Mouse (Mus musculus) hindbrain, embryonic 11.5 days (tissue): Measurements from ENCODE around the gene Adra2b. TPM values are rescaled to one million over a fixed set of nuclear protein-coding genes. Genes with fewer than 3 reads are reported as not detected.
A peak's percentile ranks its signal among the peaks of the same experiment; 100 is the strongest.

Experiments used
- ATAC-seq: fragments of 200-750 bp; cut with Nextera tagmentation; 2 replicates; pipeline ENCODE4 v1.8.0; 2017; ENCODE audit warnings: mild to moderate bottlenecking, moderate TSS enrichment, moderate library complexity; ENCODE audit not compliant: low FRiP score
- DNase-seq: peaks from one replicate; pipeline ENCODE4 v3.0.0-alpha.2; 2015; ENCODE audit warnings: low spot score
- H3K27ac ChIP-seq: fragments of 300-500 bp; sonication (generic); 2 replicates; pipeline ENCODE4 v1.5.1; 2014; ENCODE audit warnings: mild to moderate bottlenecking, low read depth, low read length
- H3K27me3 ChIP-seq: fragments of 300-500 bp; sonication (generic); 2 replicates; pipeline ENCODE4 v1.6.1; 2014; ENCODE audit warnings: mild to moderate bottlenecking, low read length, moderate library complexity, mixed read lengths; ENCODE audit not compliant: control insufficient read depth, insufficient read depth
- H3K36me3 ChIP-seq: fragments of 300-500 bp; sonication (generic); 2 replicates; pipeline ENCODE4 v1.6.1; 2014; ENCODE audit warnings: mild to moderate bottlenecking, low read length, moderate library complexity, mixed read lengths; ENCODE audit not compliant: control insufficient read depth, insufficient read depth
- H3K4me1 ChIP-seq: fragments of 300-500 bp; sonication (generic); replicated peaks from 2 replicates; pipeline ENCODE4 v1.6.1; 2014; ENCODE audit warnings: low read length, mixed read lengths; ENCODE audit not compliant: control insufficient read depth, insufficient read depth
- H3K4me2 ChIP-seq: fragments of 300-500 bp; sonication (generic); replicated peaks from 2 replicates; pipeline ENCODE4 v1.6.1; 2014; ENCODE audit warnings: mild to moderate bottlenecking, low read depth, low read length
- H3K4me3 ChIP-seq: fragments of 300-500 bp; sonication (generic); 2 replicates; pipeline ENCODE4 v1.5.1; 2014; ENCODE audit warnings: low read depth, low read length
- H3K9ac ChIP-seq: fragments of 300-500 bp; sonication (generic); 2 replicates; pipeline ENCODE4 v1.6.1; 2014; ENCODE audit warnings: low read depth, low read length
- H3K9me3 ChIP-seq: fragments of 300-500 bp; sonication (generic); 2 replicates; pipeline ENCODE4 v1.6.1; 2016; ENCODE audit warnings: low read length; ENCODE audit not compliant: control insufficient read depth
- WGBS: fragments of 180-500 bp; shearing (Covaris S2); extraction: QIAGEN DNeasy Blood & Tissue Kit; methylation state at CpG from one replicate; pipeline ENCODE4 v1.1.7; 2014; 5-methylcytosine and 5-hydroxymethylcytosine counted together
- polyA plus RNA-seq: library from polyadenylated mRNA; unstranded; fragments of >200 nt; fragmentation: Nextera tagmentation; extraction: Ambion mirVana; gene quantifications from 2 replicates; pipeline ENCODE4 v1.2.1, GENCODE M21; 2014

The Adra2b gene
- polyA plus RNA-seq, 1 experiment from 2014 or later, result 2.7 TPM

- no peak overlapping the region for H3K9ac ChIP-seq
- H3K4me3 ChIP-seq, result peak overlapping the region; percentile 49
- 51% methylated on average over 5 of the region's 5 CpGs for WGBS
- no peaks in the 10 kb centered on the region for H3K36me3 ChIP-seq
- no peak for ATAC-seq
- DNase-seq, result no peak
- H3K9me3 ChIP-seq, result no peaks in the 10 kb centered on the region
- no peaks in the 10 kb centered on the region for H3K4me1 ChIP-seq
- H3K27ac ChIP-seq, result no peak overlapping the region
- H3K27me3 ChIP-seq, result peaks cover 29% of the 10 kb centered on the region
- peak overlapping the region; percentile 90 for H3K4me2 ChIP-seq
Measured at GRCm38 (mm10) chr2:127336885-127337284, 26.1 kb upstream of the Adra2b start.

- Histone ChIP-seq H3K4me2 (no peak overlapping the region), H3K4me3 (no peak overlapping the region), H3K36me3 (no peaks in the 10 kb centered on the region), H3K9me3 (no peaks in the 10 kb centered on the region), H3K9ac (no peak overlapping the region), H3K27ac (no peak overlapping the region), H3K27me3 (peaks cover 29% of the 10 kb centered on the region), H3K4me1 (no peaks in the 10 kb centered on the region)
- no peak for DNase-seq
- no peak for ATAC-seq
- WGBS, result 67% methylated on average over 11 of the region's 11 CpGs
Measured at GRCm38 (mm10) chr2:127337531-127337930, 25.5 kb upstream of the Adra2b start.

GRCm38 (mm10) chr2:127338012-127338411 is 25.0 kb upstream of the Adra2b start:
- no peaks in the 10 kb centered on the region for H3K9me3 ChIP-seq
- no peak overlapping the region for H3K27ac ChIP-seq
- no peak for DNase-seq
- 73% methylated on average over 7 of the region's 7 CpGs for WGBS
- H3K9ac ChIP-seq, result no peak overlapping the region
- H3K4me3 ChIP-seq, result no peak overlapping the region
- ATAC-seq, result no peak
- peaks cover 29% of the 10 kb centered on the region for H3K27me3 ChIP-seq
- no peaks in the 10 kb centered on the region for H3K36me3 ChIP-seq
- H3K4me1 ChIP-seq, result no peaks in the 10 kb centered on the region
- no peak overlapping the region for H3K4me2 ChIP-seq

GRCm38 (mm10) chr2:127338416-127338815 is 24.6 kb upstream of the Adra2b start, which contains the start of gene Astl:
TSS of gene Astl (plus strand) at chr2:127338639.
- H3K9me3 ChIP-seq, result no peaks in the 10 kb centered on the region
- H3K4me2 ChIP-seq, result no peak within 1 kb of the TSS
- ATAC-seq (no peak), DNase-seq (no peak)
- no peak within 1 kb of the TSS for H3K4me3 ChIP-seq
- WGBS, result 81% methylated on average over 4 of the region's 4 CpGs
- peaks cover 29% of the 10 kb centered on the region for H3K27me3 ChIP-seq
- no peaks in the 10 kb centered on the region for H3K4me1 ChIP-seq
- H3K27ac ChIP-seq, result no peak within 1 kb of the TSS
- no peaks in the 10 kb centered on the region for H3K36me3 ChIP-seq
- no peak within 1 kb of the TSS for H3K9ac ChIP-seq

- Histone ChIP-seq H3K27me3 (peaks cover 29% of the 10 kb centered on the region), H3K36me3 (no peaks in the 10 kb centered on the region), H3K9me3 (no peaks in the 10 kb centered on the region), H3K9ac (no peak overlapping the region), H3K4me3 (no peak overlapping the region), H3K4me2 (no peak overlapping the region), H3K27ac (no peak overlapping the region), H3K4me1 (no peaks in the 10 kb centered on the region)
- DNase-seq (no peak), ATAC-seq (no peak)
- WGBS, result 74% methylated on average over 4 of the region's 4 CpGs
Measured at GRCm38 (mm10) chr2:127338833-127339232, 24.2 kb upstream of the Adra2b start.

GRCm38 (mm10) chr2:127339262-127339661 is 23.7 kb upstream of the Adra2b start:
- DNase-seq (no peak), ATAC-seq (no peak)
- Histone ChIP-seq H3K27me3 (peaks cover 29% of the 10 kb centered on the region), H3K9me3 (no peaks in the 10 kb centered on the region), H3K4me1 (no peaks in the 10 kb centered on the region), H3K36me3 (no peaks in the 10 kb centered on the region), H3K27ac (no peak overlapping the region), H3K4me3 (no peak overlapping the region), H3K9ac (no peak overlapping the region), H3K4me2 (no peak overlapping the region)
- WGBS, result 82% methylated on average over 6 of the region's 6 CpGs

GRCm38 (mm10) chr2:127341159-127341558 is 21.8 kb upstream of the Adra2b start:
- Histone ChIP-seq H3K27me3 (peaks cover 14% of the 10 kb centered on the region), H3K9me3 (no peaks in the 10 kb centered on the region), H3K4me3 (no peak overlapping the region), H3K9ac (no peak overlapping the region), H3K4me2 (no peak overlapping the region), H3K27ac (no peak overlapping the region), H3K4me1 (no peaks in the 10 kb centered on the region), H3K36me3 (no peaks in the 10 kb centered on the region)
- 24% methylated on average over 3 of the region's 3 CpGs for WGBS
- peak; percentile 77 for DNase-seq
- ATAC-seq, result 0 out of 2 replicates have a peak, but pooled peaks have one; percentile 19

GRCm38 (mm10) chr2:127346334-127346733 is 16.7 kb upstream of the Adra2b start:
- no peak overlapping the region for H3K27ac ChIP-seq
- WGBS, result 89% methylated on average over 1 of the region's 1 CpGs
- no peaks in the 10 kb centered on the region for H3K27me3 ChIP-seq
- H3K9me3 ChIP-seq, result no peaks in the 10 kb centered on the region
- ATAC-seq (no peak), DNase-seq (no peak)
- H3K4me2 ChIP-seq, result no peak overlapping the region
- H3K4me3 ChIP-seq, result no peak overlapping the region
- H3K9ac ChIP-seq, result no peak overlapping the region
- H3K36me3 ChIP-seq, result no peaks in the 10 kb centered on the region
- H3K4me1 ChIP-seq, result no peaks in the 10 kb centered on the region

- Histone ChIP-seq H3K9ac (no peak overlapping the region), H3K27ac (no peak overlapping the region), H3K36me3 (no peaks in the 10 kb centered on the region), H3K4me2 (no peak overlapping the region), H3K4me3 (no peak overlapping the region), H3K9me3 (no peaks in the 10 kb centered on the region), H3K27me3 (no peaks in the 10 kb centered on the region), H3K4me1 (no peaks in the 10 kb centered on the region)
- DNase-seq (no peak), ATAC-seq (no peak)
- 85% methylated on average over 13 of the region's 13 CpGs for WGBS
Measured at GRCm38 (mm10) chr2:127347147-127347985, 15.6 kb upstream of the Adra2b start.
